Mouse (Mus musculus): ENCODE measurements around the gene Gm13762. TPM values are rescaled to one million over a fixed set of nuclear protein-coding genes. Genes with fewer than 3 reads are reported as not detected.
"Not testable (repeated sequence)": the region's sequence is repeated elsewhere in the genome, so short reads cannot be mapped to it uniquely, and the experiment has no call there.

Gm13762 gene
- total RNA-seq (2021): not detected
- long read RNA-seq: 0 reads

GRCm38 (mm10) chr2:88980181-88980580 is at the start of gene Gm13762:
Gene Gm13762, minus strand, starts transcription at chr2:88980281.
- no peak for DNase-seq (ENCODE audit: low spot score in 2 of 2)

DNA sequence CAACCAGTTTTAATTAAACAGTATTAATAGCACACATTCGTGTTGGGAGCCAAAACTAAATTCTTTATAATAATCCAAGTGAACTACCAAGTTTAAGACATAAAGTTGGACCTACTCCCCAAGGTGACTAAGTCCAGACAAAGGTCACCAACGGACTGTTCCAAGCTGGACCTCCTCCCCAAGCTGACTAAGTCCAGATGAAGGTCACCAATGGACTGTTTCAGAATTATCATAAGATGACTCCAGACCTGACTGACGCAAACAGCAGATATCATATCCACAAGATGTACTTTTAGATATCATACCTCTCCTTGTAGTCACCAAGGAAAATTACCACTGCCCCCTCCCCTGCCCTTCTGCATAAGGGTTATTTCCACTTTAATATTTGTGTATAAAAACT is 41.4 kb upstream of the Gm13762 start:
- not testable (repeated sequence) for DNase-seq (ENCODE audit: low spot score in 2 of 2)

DNA sequence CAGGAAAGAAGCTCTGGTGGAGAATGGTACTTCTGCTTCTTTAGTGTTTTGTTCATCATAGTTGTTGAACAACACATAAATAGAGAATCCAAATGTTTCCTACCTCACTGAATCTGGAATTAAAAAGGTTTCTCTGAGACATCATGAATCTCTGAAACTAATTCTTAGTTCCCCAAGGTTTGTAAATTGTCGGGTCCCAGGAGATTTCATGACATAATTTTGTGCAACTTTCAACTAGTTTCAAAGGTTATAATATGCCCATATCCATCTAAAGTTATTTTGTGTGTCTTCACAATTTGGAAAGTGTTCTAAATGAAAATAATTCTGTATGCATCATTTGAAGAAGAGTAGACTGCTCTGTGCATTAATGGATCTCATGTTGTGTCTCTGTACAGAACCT is 38.2 kb upstream of the Gm13762 start, which contains the start of gene Olfr1216:
Olfr1216 (minus strand) TSS at position 101 of the 400 bp plus-strand sequence.
- DNase-seq (ENCODE audit: low spot score in 2 of 2): no peak

- no peak for DNase-seq (ENCODE audit: low spot score in 2 of 2)
These were observed 26.8 kb upstream of the Gm13762 start, which contains the start of gene Olfr1215 for GRCm38 (mm10) chr2:89006873-89007272. Gene Olfr1215, minus strand, starts transcription at chr2:89006973.

- no peak for DNase-seq (ENCODE audit: low spot score in 2 of 2)
These were observed 12.5 kb upstream of the Gm13762 start, which contains the start of gene Olfr1214 for GRCm38 (mm10) chr2:88992553-88992952. Gene Olfr1214, minus strand, starts transcription at chr2:88992653.

DNA sequence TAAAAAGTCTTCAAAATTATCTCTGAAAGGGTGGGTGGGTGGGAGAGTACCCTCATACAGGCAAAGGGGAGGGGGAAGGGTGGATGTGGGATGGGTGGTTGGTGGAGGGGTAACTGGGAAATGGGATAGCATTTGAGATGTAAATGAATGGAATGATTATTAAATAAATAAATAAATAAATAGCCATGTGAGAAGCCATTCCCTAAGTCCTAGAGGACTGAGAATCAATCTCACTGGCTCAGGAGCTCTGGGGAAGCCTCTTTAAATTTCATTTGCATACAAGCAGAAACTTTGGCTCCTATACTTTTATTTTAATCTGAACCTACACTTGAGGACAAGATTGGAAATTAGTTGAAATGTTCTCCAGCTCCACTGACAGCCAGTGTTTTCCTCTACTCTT is 26.4 kb downstream of the Gm13762 start, which contains the start of gene Olfr1212:
Olfr1212 (plus strand) TSS at position 301 of the 400 bp plus-strand sequence.
- DNase-seq (ENCODE audit: low spot score in 2 of 2): no peak

GRCm38 (mm10) chr2:88938011-88938410 is 42.1 kb downstream of the Gm13762 start, which contains the start of gene Olfr1211:
Gene Olfr1211, minus strand, starts transcription at chr2:88938111.
- no peak for DNase-seq (ENCODE audit: low spot score in 2 of 2)

Other genes with a start within 250 kb of the Gm13762 start
- gene Olfr1197, start 247.9 kb downstream of the Gm13762 start, total RNA-seq (2021): not detected
- not detected for gene Olfr1198, start 228.9 kb downstream of the Gm13762 start, total RNA-seq (2021)
- not detected for gene Olfr1199, start 219.8 kb downstream of the Gm13762 start, total RNA-seq (2021)
- not detected for gene Olfr1200, start 209.8 kb downstream of the Gm13762 start, total RNA-seq (2021)
- gene Olfr1201, start 187.2 kb downstream of the Gm13762 start, total RNA-seq (2021): not detected
- gene Olfr1202, start 165.8 kb downstream of the Gm13762 start, total RNA-seq (2021): under 1 TPM in 1 of 2 experiments, not detected in 1; 0.09 TPM
- not detected for gene Olfr1205, start 150.5 kb downstream of the Gm13762 start, total RNA-seq (2021)
- not detected for gene Olfr1204, start 131.0 kb downstream of the Gm13762 start, total RNA-seq (2021)
- gene Olfr1206, start 117.0 kb downstream of the Gm13762 start, total RNA-seq (2021): not detected
- not detected for gene Olfr1208, start 78.0 kb downstream of the Gm13762 start, total RNA-seq (2021)
- not detected for gene Olfr1209, start 65.1 kb downstream of the Gm13762 start, total RNA-seq (2021)
- not detected for gene Olfr1211, start 42.2 kb downstream of the Gm13762 start, total RNA-seq (2021)
- not detected for gene Olfr1212, start 26.3 kb downstream of the Gm13762 start, total RNA-seq (2021)
- gene Olfr1214, start 12.4 kb upstream of the Gm13762 start, total RNA-seq (2021): not detected
- gene Olfr1215, start 26.7 kb upstream of the Gm13762 start, total RNA-seq (2021): not detected
- gene Olfr1216, start 38.1 kb upstream of the Gm13762 start, total RNA-seq (2021): not detected
- not detected for gene Olfr1217, start 51.8 kb upstream of the Gm13762 start, total RNA-seq (2021)
- not detected for gene Olfr1218, start 80.9 kb upstream of the Gm13762 start, total RNA-seq (2021)
- gene Olfr1219, start 103.2 kb upstream of the Gm13762 start, total RNA-seq (2021): not detected
- not detected for gene Olfr1220, start 126.6 kb upstream of the Gm13762 start, total RNA-seq (2021)
- gene Olfr1221, start 137.0 kb upstream of the Gm13762 start, total RNA-seq (2021): not detected
- not detected for gene Olfr1222, start 152.8 kb upstream of the Gm13762 start, total RNA-seq (2021)
- gene Olfr1223, start 171.3 kb upstream of the Gm13762 start, total RNA-seq (2021): not detected
- not detected for gene Olfr1224-ps1, start 183.8 kb upstream of the Gm13762 start, total RNA-seq (2021)
- gene Olfr1225, start 194.4 kb upstream of the Gm13762 start, total RNA-seq (2021): not detected
- not detected for gene Olfr1226, start 219.8 kb upstream of the Gm13762 start, total RNA-seq (2021)